Mouse (Mus musculus) embryonic facial prominence, embryonic 11.5 days (tissue): ENCODE results near the gene Cyfip2. TPM values are rescaled to one million over a fixed set of nuclear protein-coding genes. Genes with fewer than 3 reads are reported as not detected.

ENCODE experiments used
- ATAC-seq: fragments of 200-750 bp; cut with Nextera tagmentation; replicated peaks from 2 replicates; pipeline ENCODE4 v1.8.0; 2017; ENCODE audit warnings: low read depth; ENCODE audit not compliant: insufficient number of reproducible peaks, low FRiP score, low TSS enrichment
- DNase-seq: peaks from one replicate; pipeline ENCODE4 v3.0.0-alpha.2; 2015; ENCODE audit warnings: low spot score
- H3K27ac ChIP-seq: fragments of 300-500 bp; sonication (generic); replicated peaks from 2 replicates; pipeline ENCODE4 v1.5.1; 2014; ENCODE audit warnings: mild to moderate bottlenecking, low read depth, low read length, control low read depth
- H3K27me3 ChIP-seq: fragments of 300-500 bp; sonication (generic); 2 replicates; pipeline ENCODE4 v1.6.1; 2014; ENCODE audit warnings: mild to moderate bottlenecking, low read length, moderate library complexity, mixed read lengths; ENCODE audit not compliant: control insufficient read depth, insufficient read depth
- H3K36me3 ChIP-seq: fragments of 300-500 bp; sonication (generic); replicated peaks from 2 replicates; pipeline ENCODE4 v1.6.1; 2014; ENCODE audit warnings: low read depth, mild to moderate bottlenecking, low read length, moderate library complexity, mixed read lengths; ENCODE audit not compliant: control insufficient read depth, insufficient read depth
- H3K4me1 ChIP-seq: fragments of 300-500 bp; sonication (generic); 2 replicates; pipeline ENCODE4 v1.6.1; 2014; ENCODE audit warnings: low read length, mixed read lengths; ENCODE audit not compliant: control insufficient read depth, insufficient read depth
- H3K4me2 ChIP-seq: fragments of 300-500 bp; sonication (generic); 2 replicates; pipeline ENCODE4 v1.6.1; 2014; ENCODE audit warnings: low read depth, mild to moderate bottlenecking, control low read depth, low read length, moderate library complexity
- H3K4me3 ChIP-seq: fragments of 300-500 bp; sonication (generic); 2 replicates; pipeline ENCODE4 v1.5.1; 2014; ENCODE audit warnings: low read depth, low read length, control low read depth
- H3K9ac ChIP-seq: fragments of 300-500 bp; sonication (generic); replicated peaks from 2 replicates; pipeline ENCODE4 v1.6.1; 2014; ENCODE audit warnings: mild to moderate bottlenecking, control low read depth, low read length
- H3K9me3 ChIP-seq: fragments of 300-500 bp; sonication (generic); replicated peaks from 2 replicates; pipeline ENCODE4 v1.6.1; 2016; ENCODE audit warnings: mild to moderate bottlenecking, low read length, inconsistent platforms, mixed read lengths; ENCODE audit not compliant: control insufficient read depth
- WGBS: fragments of 180-500 bp; shearing (Covaris S2); extraction: QIAGEN DNeasy Blood & Tissue Kit; methylation state at CpG from one replicate; pipeline ENCODE4 v1.1.7; 2014; 5-methylcytosine and 5-hydroxymethylcytosine counted together
- polyA plus RNA-seq: library from polyadenylated mRNA; unstranded; fragments of >200 nt; fragmentation: Nextera tagmentation; extraction: Ambion mirVana; gene quantifications from 2 replicates; pipeline ENCODE4 v1.2.1, GENCODE M21; 2014

Gene Cyfip2
- polyA plus RNA-seq, 1 experiment from 2014 or later = 16.8 TPM

DNA sequence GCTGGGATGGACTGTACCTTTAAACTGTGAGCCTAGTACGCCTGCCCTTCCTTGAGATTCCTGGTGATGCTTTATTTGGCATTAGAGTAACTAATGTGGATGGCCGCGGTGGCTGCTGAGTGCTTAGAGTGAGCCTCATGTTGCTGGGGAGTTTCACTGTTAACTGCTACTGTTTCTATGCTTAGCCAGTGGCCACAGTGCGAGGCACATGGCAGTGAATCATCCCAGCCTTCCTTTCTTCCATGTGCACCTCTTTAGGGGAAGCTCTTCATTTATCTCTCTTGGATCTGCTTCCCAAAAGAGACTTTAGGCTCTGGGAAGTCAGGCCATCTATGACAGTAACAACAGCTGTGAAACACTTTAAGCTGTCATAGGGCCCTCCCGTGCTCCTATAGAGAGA, 30.0 kb downstream of the Cyfip2 start:
- Histone ChIP-seq H3K4me2 (no peak overlapping the region), H3K27ac (no peak overlapping the region), H3K4me3 (no peak overlapping the region), H3K27me3 (no peaks in the 10 kb centered on the region), H3K36me3 (no peaks in the 10 kb centered on the region; the same call in 1 of the 2 replicates), H3K9me3 (no peaks in the 10 kb centered on the region), H3K9ac (no peak overlapping the region), H3K4me1 (no peaks in the 10 kb centered on the region)
- ATAC-seq (no peak), DNase-seq (no peak)
- 88% methylated on average over 5 of the region's 5 CpGs for whole genome bisulfite sequencing

- DNase-seq (no peak), ATAC-seq (no peak)
- H3K4me2 ChIP-seq = no peak overlapping the region
- H3K9me3 ChIP-seq = no peaks in the 10 kb centered on the region
- no peaks in the 10 kb centered on the region for H3K4me1 ChIP-seq
- H3K27ac ChIP-seq = no peak overlapping the region
- H3K9ac ChIP-seq = no peak overlapping the region
- H3K27me3 ChIP-seq = no peaks in the 10 kb centered on the region
- H3K4me3 ChIP-seq = no peak overlapping the region
- no peaks in the 10 kb centered on the region for H3K36me3 ChIP-seq
- WGBS = 92% methylated on average over 12 of the region's 12 CpGs
These were observed 34.0 kb downstream of the Cyfip2 start for GRCm38 (mm10) chr11:46278709-46279108.

DNA sequence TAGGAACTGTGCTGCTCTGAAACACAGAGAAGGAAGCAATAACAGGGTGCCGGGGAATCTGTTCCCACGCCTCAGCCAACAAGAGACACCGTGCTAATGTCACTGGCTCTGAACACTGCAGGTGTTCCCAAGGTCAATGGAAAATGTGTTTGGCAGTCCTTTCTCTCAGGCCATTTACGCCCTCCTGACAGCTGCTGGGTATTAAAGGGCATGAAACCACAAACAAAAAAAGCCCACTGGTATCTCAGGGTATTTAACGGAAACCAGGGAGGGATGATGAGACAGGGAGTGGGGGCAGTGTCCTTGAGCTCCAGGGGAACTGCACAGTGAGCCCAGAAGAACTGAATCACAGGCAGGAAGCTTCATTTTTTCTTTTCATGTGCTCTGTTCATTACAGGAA, 34.5 kb downstream of the Cyfip2 start:
- Histone ChIP-seq H3K9ac (no peak overlapping the region), H3K4me2 (no peak overlapping the region), H3K36me3 (no peaks in the 10 kb centered on the region), H3K27ac (no peak overlapping the region), H3K4me1 (no peaks in the 10 kb centered on the region), H3K27me3 (no peaks in the 10 kb centered on the region), H3K9me3 (no peaks in the 10 kb centered on the region), H3K4me3 (no peak overlapping the region)
- ATAC-seq (no peak), DNase-seq (no peak)
- WGBS = 74% methylated on average over 5 of the region's 5 CpGs

DNA sequence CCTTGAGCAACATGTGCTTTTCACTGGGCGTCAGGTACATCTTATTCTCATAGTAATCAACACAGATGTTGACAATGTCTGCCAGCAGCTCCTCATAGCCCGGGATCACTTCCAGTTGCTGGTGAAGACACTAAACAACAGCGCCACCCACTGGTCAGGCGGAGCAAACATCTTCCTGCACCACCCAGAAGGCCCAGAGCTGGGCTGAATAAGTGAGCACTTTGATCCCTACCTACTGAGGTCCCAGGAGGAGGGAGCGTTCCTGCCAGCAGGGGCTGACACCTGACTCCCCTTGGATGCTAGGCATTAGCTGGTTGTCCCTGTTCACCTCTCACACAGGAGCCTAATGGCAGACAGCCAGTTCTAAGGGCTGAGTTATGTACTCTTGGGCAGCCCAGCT, 35.9 kb downstream of the Cyfip2 start:
- Histone ChIP-seq H3K36me3 (no peaks in the 10 kb centered on the region), H3K27ac (no peak overlapping the region), H3K27me3 (no peaks in the 10 kb centered on the region), H3K9me3 (no peaks in the 10 kb centered on the region), H3K4me1 (no peaks in the 10 kb centered on the region), H3K4me2 (no peak overlapping the region), H3K9ac (no peak overlapping the region), H3K4me3 (no peak overlapping the region)
- peak; percentile 56 for DNase-seq
- no peak for ATAC-seq
- WGBS = 40% methylated on average over 5 of the region's 5 CpGs

DNA sequence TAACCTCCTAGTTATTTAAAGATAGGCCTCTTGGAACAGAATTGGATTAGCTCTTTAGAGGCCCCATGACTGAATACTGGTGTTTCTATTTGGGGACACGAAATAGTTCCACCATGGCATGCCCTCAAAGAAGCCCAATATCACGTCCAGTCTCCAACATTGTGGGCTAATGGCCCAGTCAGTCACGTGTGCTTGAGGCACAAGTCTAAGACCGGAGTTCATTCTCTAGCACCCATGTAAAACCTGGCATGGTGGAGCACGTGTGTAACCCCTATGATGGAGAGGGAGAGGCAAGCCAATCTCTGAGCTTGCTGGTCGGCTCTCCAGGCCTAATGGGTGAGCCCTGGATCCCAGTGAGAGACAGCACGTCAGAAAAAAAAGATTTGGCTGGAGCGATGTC, 36.5 kb downstream of the Cyfip2 start:
- H3K4me1 ChIP-seq = no peaks in the 10 kb centered on the region
- H3K9me3 ChIP-seq = no peaks in the 10 kb centered on the region
- no peaks in the 10 kb centered on the region for H3K27me3 ChIP-seq
- H3K4me3 ChIP-seq = no peak overlapping the region
- H3K27ac ChIP-seq = no peak overlapping the region
- no peak for DNase-seq
- no peak for ATAC-seq
- H3K36me3 ChIP-seq = no peaks in the 10 kb centered on the region
- no peak overlapping the region for H3K4me2 ChIP-seq
- 95% methylated on average over 8 of the region's 8 CpGs for WGBS
- no peak overlapping the region for H3K9ac ChIP-seq

GRCm38 (mm10) chr11:46275302-46275701, 37.4 kb downstream of the Cyfip2 start:
- no peaks in the 10 kb centered on the region for H3K9me3 ChIP-seq
- no peak overlapping the region for H3K4me2 ChIP-seq
- DNase-seq (peak; percentile 82), ATAC-seq (peak; percentile 51)
- no peaks in the 10 kb centered on the region for H3K36me3 ChIP-seq
- H3K27ac ChIP-seq = no peak overlapping the region
- H3K9ac ChIP-seq = no peak overlapping the region
- WGBS = 13% methylated on average over 6 of the region's 6 CpGs
- no peaks in the 10 kb centered on the region for H3K4me1 ChIP-seq
- no peaks in the 10 kb centered on the region for H3K27me3 ChIP-seq
- H3K4me3 ChIP-seq = no peak overlapping the region

- H3K4me3 ChIP-seq = no peak overlapping the region
- H3K4me1 ChIP-seq = no peaks in the 10 kb centered on the region
- H3K36me3 ChIP-seq = no peaks in the 10 kb centered on the region
- no peak overlapping the region for H3K4me2 ChIP-seq
- DNase-seq (no peak), ATAC-seq (no peak)
- no peak overlapping the region for H3K27ac ChIP-seq
- H3K27me3 ChIP-seq = no peaks in the 10 kb centered on the region
- WGBS = 95% methylated on average over 3 of the region's 3 CpGs
- H3K9me3 ChIP-seq = no peaks in the 10 kb centered on the region
- H3K9ac ChIP-seq = no peak overlapping the region
These were observed 38.7 kb downstream of the Cyfip2 start for GRCm38 (mm10) chr11:46273969-46274368.

DNA sequence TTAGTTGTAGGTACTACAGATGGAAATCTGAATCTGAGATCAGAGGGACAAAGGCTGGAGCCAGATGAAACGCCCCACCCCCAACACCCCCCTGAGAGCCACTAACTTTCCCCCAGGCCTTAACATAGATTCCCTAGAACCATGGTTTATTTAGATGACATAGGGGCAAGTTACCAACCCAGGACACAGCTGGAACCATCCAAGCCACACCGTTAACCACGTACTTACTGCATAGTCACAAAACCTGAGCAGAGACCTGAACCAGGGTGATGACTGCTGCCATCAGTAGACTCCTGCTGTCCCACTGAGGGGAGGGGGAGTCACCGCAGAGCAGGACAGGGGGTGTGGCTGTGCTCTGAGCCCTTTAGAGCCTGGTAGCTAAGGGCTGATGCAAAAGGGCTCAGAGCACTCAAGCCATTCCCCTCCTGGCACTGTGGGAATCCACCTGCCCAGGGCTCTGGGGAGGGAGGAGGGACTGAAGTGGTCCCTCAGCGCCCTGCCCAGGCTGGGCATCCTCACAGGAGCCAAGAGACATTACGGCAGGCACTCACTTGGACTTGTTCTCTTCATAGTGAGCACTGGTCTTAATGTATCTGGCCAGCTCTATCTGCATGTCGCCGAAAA, 40.5 kb downstream of the Cyfip2 start:
- H3K4me3 ChIP-seq = no peak overlapping the region
- DNase-seq (no peak), ATAC-seq (no peak)
- H3K27ac ChIP-seq = no peak overlapping the region
- no peak overlapping the region for H3K9ac ChIP-seq
- H3K27me3 ChIP-seq = no peaks in the 10 kb centered on the region
- H3K36me3 ChIP-seq = no peaks in the 10 kb centered on the region
- WGBS = 61% methylated on average over 8 of the region's 8 CpGs
- H3K9me3 ChIP-seq = no peaks in the 10 kb centered on the region
- H3K4me1 ChIP-seq = no peaks in the 10 kb centered on the region
- no peak overlapping the region for H3K4me2 ChIP-seq
